Mouse (Mus musculus) testis, postnatal 14 days (tissue): ENCODE data around the gene Moxd2.

Experiments
- DNase-seq: peaks from one replicate; pipeline ENCODE4 v3.0.0; 2021; ENCODE audit warnings: low spot score

Moxd2 gene

GRCm38 (mm10) chr6:40887394-40887793 lies at the start of gene Moxd2:
Gene Moxd2, minus strand, starts transcription at chr6:40887494.
- DNase-seq: no peak

- no peak for DNase-seq
Observed at GRCm38 (mm10) chr6:40919954-40920353, 32.7 kb upstream of the Moxd2 start.

DNA sequence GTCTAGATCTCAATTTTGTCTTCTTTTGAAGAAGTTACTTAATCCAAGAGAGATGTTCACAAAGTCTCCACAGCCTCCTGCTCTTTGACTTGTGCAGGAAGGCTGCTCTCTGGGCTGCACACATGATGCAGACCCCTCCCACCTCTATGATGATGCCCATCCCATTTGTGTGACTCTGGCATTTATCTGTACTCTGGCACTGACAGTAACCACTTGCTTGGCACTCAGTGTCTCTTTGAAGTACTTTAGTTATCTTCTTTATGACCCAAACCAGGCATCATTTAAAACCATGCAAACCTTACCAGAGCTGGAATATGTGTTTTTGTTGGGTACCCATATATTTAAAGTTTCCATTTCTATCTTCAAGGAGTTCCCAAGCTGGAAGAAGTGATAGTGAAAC lies 13.0 kb upstream of the Moxd2 start, which contains the start of gene Prss58:
Gene Prss58, minus strand, starts transcription at position 101 of the 400 bp plus-strand sequence.
- no peak for DNase-seq

DNA sequence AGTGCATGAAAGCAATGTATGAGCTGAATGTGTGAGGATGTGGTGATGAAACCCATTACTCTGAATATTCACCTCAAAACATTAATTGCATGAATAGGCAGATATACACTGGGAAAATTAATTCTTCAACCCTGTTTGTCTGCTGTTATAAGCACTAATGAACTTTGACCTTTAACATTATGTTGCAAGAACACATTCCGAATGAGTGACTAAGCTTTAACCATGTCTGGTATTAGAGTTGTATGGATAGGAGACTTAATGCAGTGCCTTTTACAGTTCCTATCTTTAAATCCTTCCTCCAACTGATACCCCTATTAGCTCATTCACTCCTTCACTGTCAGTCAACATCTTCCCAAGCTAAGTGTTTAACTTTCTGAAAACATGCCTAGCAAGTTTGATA lies 7.4 kb upstream of the Moxd2 start:
- no peak for DNase-seq

GRCm38 (mm10) chr6:40893577-40893976 lies 6.3 kb upstream of the Moxd2 start:
- peak; percentile 7 for DNase-seq

DNA sequence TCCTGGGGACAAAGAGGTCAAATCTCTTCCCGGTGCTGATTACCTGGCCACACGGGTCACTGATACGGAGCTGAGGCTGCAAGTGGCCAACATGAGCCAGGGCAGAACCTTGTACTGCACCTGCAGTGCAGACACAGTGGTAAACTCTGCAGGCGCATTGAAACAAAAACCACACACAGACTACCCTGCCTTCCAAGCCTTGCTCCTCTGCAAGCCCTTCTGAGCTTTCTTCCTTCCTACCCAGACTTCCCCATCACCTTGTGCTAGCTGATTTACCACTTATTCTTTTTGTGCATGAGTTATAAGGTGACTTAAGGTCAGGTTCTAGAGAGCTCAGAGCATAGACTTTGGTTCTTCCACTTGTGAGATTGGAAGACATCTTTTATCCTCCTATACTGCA lies 4.5 kb upstream of the Moxd2 start:
- no peak for DNase-seq

DNA sequence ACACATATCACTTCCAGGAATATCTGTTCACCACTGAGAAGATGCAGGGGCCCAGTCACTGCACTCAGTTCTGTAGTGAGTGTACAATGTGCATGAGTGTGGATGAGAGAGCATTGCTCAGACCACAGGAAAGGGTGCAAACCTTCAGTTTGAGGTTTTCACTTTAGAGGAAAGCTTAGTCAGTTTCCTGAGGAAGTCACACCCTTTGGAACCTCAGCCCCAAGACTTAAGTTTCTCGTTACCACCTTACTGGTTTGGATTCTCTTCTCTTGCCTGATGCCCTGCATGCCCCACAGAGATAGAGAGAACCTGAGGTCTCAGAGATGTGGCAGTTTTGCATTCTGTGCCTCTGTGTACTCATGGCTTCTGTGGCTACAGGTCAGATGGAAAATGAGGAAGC lies 3.7 kb upstream of the Moxd2 start:
- no peak for DNase-seq

- no peak for DNase-seq
Observed at GRCm38 (mm10) chr6:40845283-40845682, 42.0 kb downstream of the Moxd2 start.
